Mouse (Mus musculus): ENCODE results near the gene Ccn2. TPM values are rescaled to one million over a fixed set of nuclear protein-coding genes. Genes with fewer than 3 reads are reported as not detected.
A peak's percentile ranks its signal among the peaks of the same experiment; 100 is the strongest.

Gene Ccn2
- polyA plus RNA-seq, 1 experiment from 2014 or later = 4.2 TPM

DNA sequence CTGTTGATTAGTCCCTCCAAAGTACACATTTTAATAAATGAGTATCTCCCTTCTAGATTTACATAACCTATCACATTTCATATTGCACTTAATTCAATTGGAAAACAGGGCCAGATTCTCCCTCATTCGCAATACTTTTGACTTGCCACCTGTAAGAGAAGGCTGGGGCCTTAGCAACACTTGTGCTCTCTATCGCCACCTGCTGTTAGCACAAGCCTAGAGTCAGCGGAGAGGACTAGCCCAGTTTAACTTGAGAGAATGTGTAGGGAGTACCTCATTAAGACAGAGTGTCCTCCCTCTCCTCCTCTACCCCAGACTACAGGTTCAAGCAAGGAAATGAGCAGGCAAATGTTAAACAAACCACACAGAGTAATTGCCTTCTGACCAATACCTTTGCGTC, 4.1 kb upstream of the Ccn2 start:
- H3K27ac ChIP-seq = no peak overlapping the region
- H3K9ac ChIP-seq (replicated peaks) = no peak overlapping the region
- H3K4me2 ChIP-seq (replicated peaks) = no peak overlapping the region
- no peaks in the 10 kb centered on the region for H3K36me3 ChIP-seq
- peaks cover 11% of the 10 kb centered on the region for H3K4me1 ChIP-seq (replicated peaks)
- no peak overlapping the region for H3K4me3 ChIP-seq (replicated peaks)
- no peaks in the 10 kb centered on the region for H3K27me3 ChIP-seq
- peak; percentile 35; the same call in 1 of the 2 replicates for ATAC-seq
- 14% methylated on average over 4 of the region's 4 CpGs for WGBS
- H3K9me3 ChIP-seq = no peaks in the 10 kb centered on the region

- Histone ChIP-seq H3K9ac (replicated peaks) (no peak overlapping the region), H3K4me2 (replicated peaks) (no peak overlapping the region), H3K36me3 (no peaks in the 10 kb centered on the region), H3K9me3 (no peaks in the 10 kb centered on the region), H3K4me3 (replicated peaks) (no peak overlapping the region), H3K27ac (no peak overlapping the region), H3K4me1 (replicated peaks) (peaks cover 14% of the 10 kb centered on the region), H3K27me3 (no peaks in the 10 kb centered on the region)
- 66% methylated on average over 5 of the region's 5 CpGs for WGBS
- no peak for ATAC-seq
These were observed 3.5 kb upstream of the Ccn2 start for GRCm38 (mm10) chr10:24591741-24592140.

DNA sequence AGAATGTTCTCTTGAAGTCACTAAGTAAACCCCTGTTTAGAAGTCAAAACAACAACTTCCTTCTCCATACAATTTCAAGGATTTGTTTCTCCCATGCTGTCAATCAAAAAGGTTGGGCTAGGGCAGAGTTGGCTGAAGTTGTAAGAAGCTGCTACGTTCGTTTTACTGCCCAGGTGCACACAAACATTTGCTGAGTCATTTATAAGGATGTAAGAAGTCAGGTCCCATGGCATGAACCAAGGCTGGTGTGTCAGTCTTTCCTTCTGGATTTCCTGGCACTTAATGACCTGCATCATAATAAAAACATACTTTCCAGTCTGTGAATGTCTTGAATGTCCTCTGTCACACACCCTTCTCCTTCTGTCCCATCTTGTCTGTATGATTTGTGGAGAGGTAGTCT, 2.9 kb upstream of the Ccn2 start:
- no peaks in the 10 kb centered on the region for H3K36me3 ChIP-seq
- no peak overlapping the region for H3K27ac ChIP-seq
- H3K4me2 ChIP-seq (replicated peaks) = no peak overlapping the region
- ATAC-seq = no peak
- 83% methylated on average over 2 of the region's 2 CpGs for WGBS
- H3K4me3 ChIP-seq (replicated peaks) = no peak overlapping the region
- H3K9ac ChIP-seq (replicated peaks) = no peak overlapping the region
- H3K4me1 ChIP-seq (replicated peaks) = peaks cover 14% of the 10 kb centered on the region
- no peaks in the 10 kb centered on the region for H3K27me3 ChIP-seq
- H3K9me3 ChIP-seq = no peaks in the 10 kb centered on the region

- 77% methylated on average over 7 of the region's 7 CpGs for WGBS
These were observed 2.3 kb upstream of the Ccn2 start for GRCm38 (mm10) chr10:24592969-24593368.

DNA sequence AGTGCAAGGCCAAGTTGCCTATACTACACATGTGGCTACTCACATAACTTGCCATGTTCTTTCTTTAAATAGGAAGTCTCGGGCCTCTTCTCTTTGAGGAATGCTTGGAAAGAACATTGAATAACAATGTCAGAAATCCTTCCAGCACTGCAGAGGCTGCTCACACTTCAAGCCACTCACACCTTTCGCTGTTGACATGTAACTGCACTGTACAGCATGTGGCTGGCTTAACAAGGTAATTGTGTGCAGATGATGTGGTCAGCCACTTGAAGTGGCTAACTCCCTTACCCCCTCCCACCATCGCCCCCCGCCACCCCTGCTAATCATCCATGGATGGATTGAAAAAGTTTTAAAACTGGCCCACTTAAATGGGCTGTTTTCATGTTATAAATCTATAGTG, 1.7 kb upstream of the Ccn2 start:
- no peak overlapping the region for H3K9ac ChIP-seq (replicated peaks)
- WGBS = 82% methylated on average over 4 of the region's 4 CpGs

More at GRCm38 (mm10) chr10:24592969-24593368, 2.3 kb upstream of the Ccn2 start:
- H3K27ac ChIP-seq = no peak overlapping the region
- no peaks in the 10 kb centered on the region for H3K9me3 ChIP-seq
- no peak overlapping the region for H3K4me2 ChIP-seq (replicated peaks)
- H3K9ac ChIP-seq (replicated peaks) = no peak overlapping the region
- H3K4me1 ChIP-seq (replicated peaks) = peaks cover 14% of the 10 kb centered on the region
- no peaks in the 10 kb centered on the region for H3K36me3 ChIP-seq
- no peaks in the 10 kb centered on the region for H3K27me3 ChIP-seq
- H3K4me3 ChIP-seq (replicated peaks) = no peak overlapping the region
- no peak for ATAC-seq

GRCm38 (mm10) chr10:24596003-24596868, 994 bp downstream of the Ccn2 start:
- peak overlapping the region; percentile 55 for H3K4me3 ChIP-seq (replicated peaks)
- peak overlapping the region; percentile 9; the same call in 1 of the 2 replicates for H3K27ac ChIP-seq
- peak overlapping the region; percentile 61 for H3K4me2 ChIP-seq (replicated peaks)
- H3K27me3 ChIP-seq = no peaks in the 10 kb centered on the region
- peaks cover 7% of the 10 kb centered on the region for H3K4me1 ChIP-seq (replicated peaks)
- ATAC-seq = peak; percentile 59
- no peaks in the 10 kb centered on the region for H3K9me3 ChIP-seq
- H3K36me3 ChIP-seq = no peaks in the 10 kb centered on the region
- peak overlapping the region; percentile 63 for H3K9ac ChIP-seq (replicated peaks)
- WGBS = 11% methylated on average over 31 of the region's 31 CpGs

More for the DNA sequence above, 1.7 kb upstream of the Ccn2 start:
- Histone ChIP-seq H3K4me3 (replicated peaks) (no peak overlapping the region), H3K9me3 (no peaks in the 10 kb centered on the region), H3K36me3 (no peaks in the 10 kb centered on the region), H3K27ac (no peak overlapping the region), H3K27me3 (no peaks in the 10 kb centered on the region), H3K4me1 (replicated peaks) (peaks cover 14% of the 10 kb centered on the region), H3K4me2 (replicated peaks) (no peak overlapping the region)
- no peak for ATAC-seq

- WGBS = 62% methylated on average over 7 of the region's 7 CpGs
- no peaks in the 10 kb centered on the region for H3K27me3 ChIP-seq
- H3K4me1 ChIP-seq (replicated peaks) = peaks cover 7% of the 10 kb centered on the region
- H3K9me3 ChIP-seq = no peaks in the 10 kb centered on the region
- H3K4me2 ChIP-seq (replicated peaks) = peak overlapping the region; percentile 61
- no peak overlapping the region for H3K4me3 ChIP-seq (replicated peaks)
- H3K36me3 ChIP-seq = no peaks in the 10 kb centered on the region
- H3K9ac ChIP-seq (replicated peaks) = no peak overlapping the region
- H3K27ac ChIP-seq = no peak overlapping the region
- no peak for ATAC-seq
These were observed 1.7 kb downstream of the Ccn2 start for GRCm38 (mm10) chr10:24596869-24597339.

DNA sequence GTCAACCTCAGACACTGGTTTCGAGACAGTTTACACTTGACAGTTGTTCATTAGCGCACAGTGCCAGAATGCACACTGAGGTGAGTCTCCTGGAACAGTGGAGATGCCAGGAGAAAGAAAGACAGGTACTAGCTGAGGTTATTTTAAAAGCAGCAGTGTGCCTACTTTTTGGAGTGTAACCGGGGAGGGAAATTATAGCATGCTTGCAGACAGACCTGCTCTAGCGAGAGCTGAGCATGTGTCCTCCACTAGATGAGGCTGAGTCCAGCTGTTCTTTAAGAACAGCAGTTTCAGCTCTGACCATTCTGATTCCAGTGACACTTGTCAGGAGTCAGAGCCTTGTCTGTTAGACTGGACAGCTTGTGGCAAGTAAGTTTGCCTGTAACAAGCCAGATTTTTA, 2.5 kb downstream of the Ccn2 start:
- no peak for ATAC-seq

GRCm38 (mm10) chr10:24598693-24599092, 3.5 kb downstream of the Ccn2 start:
- no peaks in the 10 kb centered on the region for H3K27me3 ChIP-seq
- peaks cover 7% of the 10 kb centered on the region for H3K4me1 ChIP-seq (replicated peaks)
- H3K9ac ChIP-seq (replicated peaks) = no peak overlapping the region
- no peak overlapping the region for H3K4me2 ChIP-seq (replicated peaks)
- no peak overlapping the region for H3K27ac ChIP-seq
- 82% methylated on average over 6 of the region's 6 CpGs for WGBS
- ATAC-seq = no peak
- no peaks in the 10 kb centered on the region for H3K9me3 ChIP-seq
- no peak overlapping the region for H3K4me3 ChIP-seq (replicated peaks)
- H3K36me3 ChIP-seq = no peaks in the 10 kb centered on the region

More for the DNA sequence above, 2.5 kb downstream of the Ccn2 start:
- Histone ChIP-seq H3K4me2 (replicated peaks) (no peak overlapping the region), H3K36me3 (no peaks in the 10 kb centered on the region), H3K27ac (no peak overlapping the region), H3K4me1 (replicated peaks) (peaks cover 7% of the 10 kb centered on the region), H3K9me3 (no peaks in the 10 kb centered on the region), H3K27me3 (no peaks in the 10 kb centered on the region), H3K4me3 (replicated peaks) (no peak overlapping the region), H3K9ac (replicated peaks) (no peak overlapping the region)
- WGBS = 75% methylated on average over 4 of the region's 4 CpGs

- H3K36me3 ChIP-seq = no peaks in the 10 kb centered on the region
- no peak overlapping the region for H3K9ac ChIP-seq (replicated peaks)
- no peak overlapping the region for H3K4me2 ChIP-seq (replicated peaks)
- H3K4me1 ChIP-seq (replicated peaks) = peaks cover 5% of the 10 kb centered on the region
- no peak overlapping the region for H3K27ac ChIP-seq
- no peaks in the 10 kb centered on the region for H3K9me3 ChIP-seq
- no peaks in the 10 kb centered on the region for H3K27me3 ChIP-seq
- H3K4me3 ChIP-seq (replicated peaks) = no peak overlapping the region
- no peak for ATAC-seq
- 87% methylated on average over 5 of the region's 5 CpGs for WGBS
These were observed 4.6 kb downstream of the Ccn2 start for GRCm38 (mm10) chr10:24599802-24600201.

DNA sequence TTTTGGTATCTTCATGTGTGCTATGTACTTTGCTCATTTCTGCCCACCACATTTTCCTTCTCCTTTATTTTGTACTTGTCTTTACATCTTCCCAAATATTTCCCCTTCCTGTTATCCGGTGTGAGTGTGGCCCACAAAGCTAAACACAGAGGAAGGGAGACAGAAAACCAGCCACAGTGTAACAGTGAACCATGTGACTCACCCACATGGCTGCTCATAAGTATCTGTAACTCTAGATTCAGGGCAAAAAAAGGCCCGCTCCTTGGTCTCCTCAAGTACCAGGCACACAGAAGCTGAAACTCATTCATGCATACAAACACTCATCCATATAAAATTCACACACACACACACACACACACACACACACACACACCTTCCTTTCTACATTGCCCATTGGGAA, 7.8 kb downstream of the Ccn2 start:
- H3K9ac ChIP-seq (replicated peaks) = no peak overlapping the region
- H3K9me3 ChIP-seq = no peaks in the 10 kb centered on the region
- no peaks in the 10 kb centered on the region for H3K27me3 ChIP-seq
- no peak overlapping the region for H3K4me2 ChIP-seq (replicated peaks)
- H3K4me1 ChIP-seq (replicated peaks) = no peaks in the 10 kb centered on the region
- no peak overlapping the region for H3K4me3 ChIP-seq (replicated peaks)
- ATAC-seq = no peak
- 86% methylated on average over 2 of the region's 2 CpGs for WGBS
- H3K36me3 ChIP-seq = no peaks in the 10 kb centered on the region
- no peak overlapping the region for H3K27ac ChIP-seq

GRCm38 (mm10) chr10:24603727-24604126, 8.5 kb downstream of the Ccn2 start:
- H3K4me3 ChIP-seq (replicated peaks) = no peak overlapping the region

More at GRCm38 (mm10) chr10:24603727-24604126, 8.5 kb downstream of the Ccn2 start:
- no peak for ATAC-seq
- Histone ChIP-seq H3K27ac (no peak overlapping the region), H3K4me2 (replicated peaks) (no peak overlapping the region), H3K27me3 (no peaks in the 10 kb centered on the region), H3K4me1 (replicated peaks) (no peaks in the 10 kb centered on the region), H3K9me3 (no peaks in the 10 kb centered on the region), H3K36me3 (no peaks in the 10 kb centered on the region), H3K9ac (replicated peaks) (no peak overlapping the region)

Measured in midbrain, embryonic 13.5 days (tissue).